Mouse (Mus musculus): Measurements from ENCODE around the gene Ggt7.
"Not testable (repeated sequence)": the region's sequence is repeated elsewhere in the genome, so short reads cannot be mapped to it uniquely, and the experiment has no call there.

The Ggt7 gene

DNA sequence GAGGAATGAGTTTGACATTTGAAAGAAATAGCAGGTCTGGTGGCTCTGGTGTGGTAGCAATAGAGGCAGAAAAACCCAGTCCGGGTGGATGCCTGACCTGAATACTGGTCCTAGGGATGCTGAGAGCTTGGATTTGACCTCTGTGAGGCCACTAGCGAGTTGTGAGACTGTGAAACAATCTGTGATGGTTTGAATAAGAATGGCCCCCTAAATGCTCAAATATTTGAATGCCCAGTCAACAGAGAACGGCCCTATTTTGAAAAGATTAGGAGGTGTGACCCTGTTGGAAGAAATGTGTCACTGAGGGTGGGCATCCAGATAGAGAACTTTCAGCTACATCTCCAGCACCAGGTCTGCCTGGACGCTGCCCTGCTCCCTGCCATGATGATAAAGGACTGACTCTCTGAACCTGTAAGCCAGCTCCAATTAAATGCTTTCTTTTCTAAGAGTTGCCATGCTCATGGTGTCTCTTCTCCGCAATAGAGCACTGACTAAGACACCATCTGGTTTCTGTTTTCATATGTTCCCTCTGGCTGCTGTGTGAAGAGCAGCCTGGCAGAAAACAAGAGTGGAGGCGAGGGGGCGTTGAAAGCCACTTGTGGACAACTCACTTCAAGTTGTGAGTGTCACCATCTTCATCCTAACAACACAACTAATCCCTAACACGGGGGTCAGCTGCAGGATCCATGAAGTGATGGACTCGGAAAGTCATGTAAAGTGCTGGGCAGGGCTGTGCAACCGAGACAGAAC, 10.1 kb downstream of the Ggt7 start:
- no peak for DNase-seq

DNA sequence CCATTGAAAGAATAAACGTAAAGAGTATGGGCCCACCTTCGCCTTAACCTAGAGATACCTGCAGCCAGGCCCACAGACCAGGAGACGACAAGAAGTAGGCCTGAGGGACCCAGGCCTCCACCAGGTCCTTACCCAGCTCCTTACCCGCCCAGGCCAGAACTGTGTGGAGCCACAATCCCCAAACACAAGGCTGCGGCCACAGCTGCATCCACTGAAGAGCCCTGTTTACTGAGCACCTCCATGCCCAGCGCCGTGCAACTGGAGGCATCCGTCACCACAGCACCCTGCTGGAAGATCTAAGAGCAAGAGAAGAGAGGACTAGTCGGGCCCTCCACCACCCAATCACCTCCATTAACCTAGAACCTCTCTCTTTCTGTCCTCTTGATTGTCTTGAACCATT, 12.2 kb downstream of the Ggt7 start:
- DNase-seq: no peak

DNA sequence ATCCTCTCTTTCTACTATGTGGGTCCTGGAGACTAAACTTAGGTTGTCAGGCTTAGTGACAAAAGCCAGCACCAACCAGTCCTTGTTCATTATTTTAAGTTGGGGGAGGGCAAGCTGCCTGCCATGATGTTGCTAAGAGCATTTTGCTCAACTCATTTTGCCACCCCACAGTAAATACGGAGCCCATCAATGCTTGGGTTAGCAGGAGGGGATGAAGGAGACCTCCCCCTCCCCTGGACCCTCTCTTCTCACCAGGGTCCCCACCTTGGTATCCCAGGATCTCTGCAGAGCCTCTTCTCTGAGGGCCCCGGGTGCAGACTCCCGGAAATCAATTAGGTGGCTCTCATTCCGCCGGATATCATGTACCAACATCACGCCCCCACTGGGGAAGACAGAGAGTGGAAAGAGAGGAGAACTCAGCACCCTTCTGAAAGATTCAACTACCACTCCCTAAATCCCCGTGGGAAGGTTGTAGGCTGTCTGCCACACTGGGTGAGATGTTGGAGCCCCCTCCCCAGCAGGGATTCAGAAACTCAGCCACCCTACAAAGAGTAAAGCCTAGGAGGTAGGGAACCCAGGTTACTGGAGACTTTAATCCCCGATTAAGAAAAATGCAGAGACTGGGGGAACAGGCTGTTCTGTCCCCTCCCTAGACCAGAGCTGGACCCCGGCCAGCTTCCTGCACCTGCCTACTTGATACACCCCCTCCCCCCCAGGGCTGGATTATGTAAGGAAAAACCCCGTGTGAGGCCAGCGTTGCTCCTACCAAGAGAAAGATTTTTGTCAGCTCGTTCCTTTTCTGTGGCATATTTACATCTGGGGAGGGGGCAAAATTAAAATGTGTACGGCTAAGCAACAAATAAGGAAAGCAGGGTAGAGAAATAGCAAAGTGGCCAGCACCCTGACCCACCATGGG, 13.3 kb downstream of the Ggt7 start:
- DNase-seq: peak; percentile 26

DNA sequence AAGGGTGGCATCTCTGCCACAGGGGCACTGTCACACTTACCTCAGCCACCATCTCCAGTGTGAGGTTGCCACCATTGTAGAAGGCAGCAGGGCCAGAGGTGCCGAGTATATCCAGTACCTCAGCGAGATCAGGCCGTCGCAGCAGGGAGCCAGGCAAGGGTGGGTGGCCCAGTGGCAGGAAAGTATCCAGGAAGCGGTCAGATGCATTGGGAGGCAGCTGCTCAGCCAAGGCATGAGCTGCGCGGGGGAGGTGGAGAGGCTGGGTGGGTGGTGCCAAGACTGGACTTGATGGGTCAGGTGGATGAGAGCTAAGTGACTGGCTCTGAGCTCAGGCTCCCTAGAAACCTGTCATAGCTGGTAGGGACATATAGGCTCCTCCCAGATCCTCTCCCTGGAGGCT, 15.4 kb downstream of the Ggt7 start:
- DNase-seq: no peak

DNA sequence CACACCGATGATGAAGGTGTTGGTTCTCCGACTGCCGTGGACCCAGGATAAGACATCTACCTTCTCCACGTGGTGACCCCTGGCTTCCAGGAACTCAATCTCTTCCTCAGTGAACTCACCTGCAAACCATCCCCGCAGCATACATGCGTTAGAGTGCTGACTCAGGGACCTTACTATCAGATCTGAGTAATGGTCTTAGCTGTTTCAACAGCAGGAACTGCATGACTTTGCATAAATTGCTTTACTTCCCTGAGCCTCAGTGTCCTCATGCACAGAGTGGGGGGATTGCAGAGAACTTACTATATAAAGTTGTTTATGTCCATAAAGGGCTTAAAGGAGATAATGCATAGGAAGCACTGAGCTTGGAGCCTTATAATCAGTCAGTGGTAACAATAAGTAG, 27.0 kb downstream of the Ggt7 start:
- DNase-seq: no peak

DNA sequence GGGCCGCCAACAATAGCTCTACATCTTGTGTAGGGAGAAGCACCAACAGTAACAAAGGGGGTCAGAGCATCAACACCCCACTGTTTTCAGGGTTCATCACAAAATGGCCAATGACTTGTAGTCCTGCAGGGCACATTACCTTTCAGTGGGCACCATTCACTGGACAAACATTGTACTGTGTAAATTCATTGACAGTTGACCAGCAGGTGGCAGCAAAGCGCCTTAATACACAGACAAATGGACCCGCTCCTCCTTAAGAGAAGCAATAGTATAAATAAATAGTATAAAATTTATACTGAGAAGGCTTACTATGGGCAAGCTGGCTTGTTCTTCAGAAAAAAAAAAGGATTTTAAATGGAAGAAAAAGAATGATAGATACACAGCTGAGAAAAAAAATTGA, 36.0 kb downstream of the Ggt7 start:
- peak; percentile 80 for DNase-seq

DNA sequence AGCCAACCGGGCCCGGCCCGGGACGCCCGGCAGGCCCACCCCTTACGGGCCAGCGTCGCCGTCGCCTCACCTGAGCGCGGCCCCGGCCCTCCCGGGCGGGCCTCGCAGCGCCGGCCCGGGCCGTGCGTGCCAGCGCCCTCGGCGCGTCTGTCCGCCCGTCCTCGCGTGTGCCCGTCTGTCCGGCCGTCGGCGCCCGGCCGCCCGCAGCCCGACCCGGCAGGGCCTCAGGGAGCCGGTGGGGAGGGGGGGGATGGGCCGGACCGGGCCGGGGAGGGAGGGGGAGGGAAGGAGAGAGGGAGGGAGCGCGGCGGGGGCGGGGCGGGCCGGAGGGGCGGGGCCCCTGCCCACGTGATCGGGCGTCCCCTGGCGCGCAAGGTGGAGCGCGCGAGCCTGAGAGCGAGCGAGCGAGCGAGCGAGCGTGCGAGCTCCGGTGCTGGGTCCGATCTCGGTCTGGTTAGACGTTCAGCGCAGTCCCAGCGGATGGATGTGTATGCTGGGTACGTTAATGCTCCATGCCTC, 44.4 kb downstream of the Ggt7 start, which contains the start of gene Ncoa6:
Gene Ncoa6 (minus strand): TSS at position 325 of the 519 bp plus-strand sequence.
- peak; percentile 73 for DNase-seq

DNA sequence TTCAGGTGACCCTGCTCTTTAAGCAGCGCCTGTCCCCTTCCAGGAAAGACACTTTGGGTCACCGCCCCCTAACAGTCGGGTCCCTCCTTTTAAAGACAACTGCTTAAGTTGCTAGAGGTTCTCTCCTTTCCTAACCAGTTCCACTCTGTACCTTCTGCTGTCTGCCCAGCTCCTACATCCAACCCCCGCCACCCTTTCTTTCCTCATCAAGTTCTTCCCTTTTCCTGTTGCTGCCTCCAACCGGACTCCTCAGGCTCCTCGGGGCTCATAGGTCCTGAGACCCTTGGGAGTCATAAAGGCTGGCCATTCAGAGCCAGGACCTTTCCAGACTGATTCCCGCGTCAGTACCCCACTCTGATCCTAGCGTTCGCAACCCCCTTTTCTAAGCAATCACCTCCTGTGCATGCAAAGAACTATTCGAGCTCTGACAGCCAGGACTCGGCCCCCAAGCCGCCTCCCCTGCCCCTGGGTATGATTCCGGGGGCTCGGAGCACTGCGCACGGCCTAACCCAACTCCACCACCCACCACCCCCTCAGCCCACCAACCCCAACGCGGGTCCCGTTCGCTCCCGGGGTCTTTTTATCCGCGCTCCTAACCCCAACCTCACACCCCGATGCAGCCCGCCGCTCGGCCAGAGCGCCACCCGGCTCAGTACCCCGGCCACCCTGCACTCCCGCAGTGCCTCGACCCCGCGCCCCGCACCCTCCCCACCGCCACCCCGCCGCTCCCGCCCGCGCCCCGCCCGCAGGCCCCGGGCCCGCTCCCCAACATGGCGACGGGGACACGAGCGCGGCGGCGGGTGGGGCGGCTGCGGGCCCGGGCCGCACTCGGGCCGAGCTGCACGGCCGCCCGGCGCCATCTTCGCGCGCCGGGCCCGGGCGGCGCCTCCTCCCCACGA, 45.1 kb downstream of the Ggt7 start:
- DNase-seq: peak; percentile 58

DNA sequence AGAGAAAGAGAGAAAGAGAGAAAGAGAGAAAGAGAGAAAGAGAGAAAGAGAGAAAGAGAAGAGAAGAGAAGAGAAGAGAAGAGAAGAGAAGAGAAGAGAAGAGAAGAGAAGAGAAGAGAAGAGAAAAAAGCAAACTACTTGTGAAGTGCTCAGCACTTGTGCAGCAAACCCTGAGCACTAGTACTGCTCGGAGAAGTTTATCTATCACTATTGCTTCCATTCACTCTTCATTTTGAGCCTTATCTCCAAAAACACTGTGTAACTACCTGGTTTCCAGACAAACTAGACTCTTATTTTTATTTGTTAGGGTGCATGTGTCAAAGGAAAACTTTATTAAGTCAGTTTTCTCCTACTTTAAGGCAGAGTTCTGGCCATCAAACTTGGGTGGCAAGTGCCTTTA, 51.2 kb downstream of the Ggt7 start:
- DNase-seq: no peak

DNA sequence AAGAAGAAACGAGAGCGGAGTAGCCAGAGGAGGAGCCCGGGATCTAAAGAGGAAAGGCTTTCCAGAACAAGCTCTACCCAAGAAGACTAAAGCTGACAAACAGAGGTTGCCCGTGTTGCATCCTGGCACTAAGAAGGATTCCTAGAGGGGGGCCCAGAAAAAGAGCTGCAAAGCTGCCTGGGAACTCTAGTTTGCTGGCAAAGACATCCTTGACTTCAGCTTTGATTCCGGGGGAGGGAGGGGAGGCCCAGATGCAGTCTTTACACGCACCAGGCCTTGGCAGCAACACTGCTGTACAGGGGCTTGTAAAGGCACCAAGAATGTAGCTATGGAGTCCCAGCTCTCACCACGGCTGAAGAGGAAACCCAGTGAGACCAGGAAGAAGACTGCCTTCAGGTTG, 64.4 kb downstream of the Ggt7 start:
- DNase-seq: no peak

DNA sequence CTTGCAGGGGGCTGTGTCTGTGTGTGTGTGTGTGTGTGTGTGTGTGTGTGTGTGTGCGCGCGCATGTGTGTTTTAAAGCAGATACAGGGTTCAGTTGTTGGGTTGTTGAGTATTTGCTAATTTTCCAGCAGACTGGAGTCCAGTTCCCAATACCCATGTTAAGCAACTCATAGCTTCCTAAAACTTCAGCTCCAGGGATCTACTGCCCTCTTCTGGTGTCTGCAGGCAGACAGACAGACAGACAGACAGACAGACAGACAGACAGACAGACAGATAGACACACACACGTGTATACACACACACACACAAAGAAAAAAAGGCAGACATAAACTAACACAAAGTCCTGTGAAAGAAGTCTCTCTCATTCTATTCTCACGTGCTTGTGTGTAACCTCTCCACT, 66.8 kb downstream of the Ggt7 start:
- DNase-seq: no peak

DNA sequence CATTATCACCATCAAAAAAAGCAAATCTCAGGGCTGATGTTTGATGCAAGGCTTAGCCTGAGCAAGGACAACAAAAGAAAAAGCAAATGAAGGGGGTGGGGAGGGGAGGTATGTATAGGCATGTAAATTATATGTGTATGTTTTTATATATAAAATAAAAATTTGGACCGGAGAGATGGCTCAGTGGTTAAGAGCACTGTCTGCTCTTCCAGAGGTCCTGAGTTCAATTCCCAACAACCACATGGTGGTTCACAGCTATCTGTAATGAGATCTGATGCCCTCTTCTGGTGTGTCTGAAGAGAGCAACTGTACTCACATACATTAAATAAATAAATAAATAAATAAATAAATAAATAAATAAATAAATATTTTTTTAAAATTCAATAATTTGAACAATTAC, 70.1 kb downstream of the Ggt7 start:
- not testable (repeated sequence) for DNase-seq

DNA sequence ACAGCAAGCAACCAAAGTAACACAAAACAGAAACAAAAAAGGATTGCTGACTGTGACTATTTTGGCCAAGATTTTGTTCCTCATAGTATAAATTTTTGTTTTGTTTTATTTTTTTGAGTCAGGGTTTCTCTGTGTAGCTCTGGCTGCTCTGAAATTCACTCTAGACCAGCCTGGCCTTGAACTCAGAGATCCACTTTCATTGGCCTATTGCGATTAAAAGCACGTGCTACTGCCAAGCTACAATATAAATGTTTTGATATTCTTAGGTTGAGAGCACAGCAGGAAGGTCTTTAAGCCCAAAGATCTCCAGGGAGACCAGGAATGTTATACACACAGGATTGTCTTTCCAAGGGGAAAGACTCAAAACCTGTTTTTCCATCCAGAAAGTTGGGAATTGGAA, 74.6 kb downstream of the Ggt7 start:
- no peak for DNase-seq

DNA sequence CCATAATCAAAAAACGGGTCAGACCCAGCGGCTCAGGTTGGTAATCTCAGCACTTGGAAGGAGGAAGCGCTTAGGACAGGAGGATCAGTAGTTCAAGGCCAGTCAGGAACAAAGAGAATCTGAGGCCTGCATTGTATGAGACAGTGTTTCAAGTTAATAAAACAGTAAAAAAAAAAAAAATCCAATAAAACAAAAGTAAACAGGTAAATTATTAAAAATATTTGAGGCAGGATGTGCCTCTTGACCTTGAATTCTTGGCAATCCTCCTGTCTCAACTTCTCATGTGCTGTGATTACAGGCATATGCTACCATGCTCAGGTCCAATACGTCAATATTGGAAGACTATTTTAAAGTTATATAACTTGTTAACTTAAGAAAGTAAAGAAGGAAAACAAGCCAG, 75.1 kb downstream of the Ggt7 start:
- no peak for DNase-seq
